Mouse (Mus musculus) embryonic facial prominence, embryonic 15.5 days (tissue): ENCODE measurements around the gene Vav1. TPM values are rescaled to one million over a fixed set of nuclear protein-coding genes. Genes with fewer than 3 reads are reported as not detected.

Experiments
- ATAC-seq: fragments of 200-750 bp; cut with Nextera tagmentation; 2 replicates; pipeline ENCODE4 v1.8.0; 2017; ENCODE audit warnings: low read depth, moderate TSS enrichment; ENCODE audit not compliant: insufficient number of reproducible peaks, low FRiP score, low TSS enrichment
- H3K27ac ChIP-seq: fragments of 300-500 bp; sonication (generic); replicated peaks from 2 replicates; pipeline ENCODE4 v1.5.1; 2015; ENCODE audit warnings: mild to moderate bottlenecking, inconsistent platforms
- H3K27me3 ChIP-seq: fragments of 300-500 bp; sonication (generic); 2 replicates; pipeline ENCODE4 v1.6.1; 2015; ENCODE audit warnings: inconsistent platforms
- H3K36me3 ChIP-seq: fragments of 300-500 bp; sonication (generic); 2 replicates; pipeline ENCODE4 v1.6.1; 2015; ENCODE audit warnings: mild to moderate bottlenecking, inconsistent platforms
- H3K4me1 ChIP-seq: fragments of 300-500 bp; sonication (generic); 2 replicates; pipeline ENCODE4 v1.6.1; 2015; ENCODE audit warnings: inconsistent platforms
- H3K4me2 ChIP-seq: fragments of 300-500 bp; sonication (generic); replicated peaks from 2 replicates; pipeline ENCODE4 v1.6.1; 2015; ENCODE audit warnings: mild to moderate bottlenecking, inconsistent platforms
- H3K4me3 ChIP-seq: fragments of 300-500 bp; sonication (generic); replicated peaks from 2 replicates; pipeline ENCODE4 v1.5.1; 2015; ENCODE audit warnings: mild to moderate bottlenecking, inconsistent platforms
- H3K9ac ChIP-seq: fragments of 300-500 bp; sonication (generic); 2 replicates; pipeline ENCODE4 v1.6.1; 2015; ENCODE audit warnings: inconsistent platforms
- H3K9me3 ChIP-seq: fragments of 300-500 bp; sonication (generic); replicated peaks from 2 replicates; pipeline ENCODE4 v1.6.1; 2016; ENCODE audit warnings: inconsistent platforms
- WGBS: fragments of 180-500 bp; shearing (Covaris S2); methylation state at CpG from one replicate; pipeline ENCODE4 v1.1.7; 2015; 5-methylcytosine and 5-hydroxymethylcytosine counted together
- polyA plus RNA-seq: library from polyadenylated mRNA; unstranded; fragments of >200 nt; fragmentation: Nextera tagmentation; extraction: Ambion mirVana; gene quantifications from 2 replicates; pipeline ENCODE4 v1.2.1, GENCODE M21; 2015

Gene Vav1
- polyA plus RNA-seq, 1 experiment from 2014 or later = 4.4 TPM

DNA sequence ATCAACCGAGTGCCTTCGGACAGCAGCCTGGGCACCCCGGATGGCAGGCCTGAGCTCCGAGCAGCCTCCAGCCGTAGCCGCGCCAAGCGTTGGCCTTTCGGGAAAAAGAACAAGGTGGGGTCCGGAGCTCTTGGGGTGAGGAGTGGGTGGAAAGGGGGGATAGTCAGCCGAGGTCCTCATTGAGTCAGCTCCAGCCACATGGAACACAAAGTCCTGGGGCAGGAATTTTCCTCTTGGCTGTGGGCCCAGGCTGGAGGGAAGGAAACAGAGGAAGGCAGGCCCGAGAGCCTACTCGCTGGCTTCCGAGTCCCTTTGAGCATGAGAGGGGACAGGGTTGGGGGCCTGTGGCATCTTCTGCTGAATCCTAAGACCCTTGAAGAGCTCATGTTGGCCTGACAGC, 23.5 kb upstream of the Vav1 start:
- no peaks in the 10 kb centered on the region for H3K27me3 ChIP-seq
- H3K36me3 ChIP-seq = peaks cover 66% of the 10 kb centered on the region
- no peak overlapping the region for H3K4me3 ChIP-seq
- WGBS = 87% methylated on average over 14 of the region's 14 CpGs
- H3K27ac ChIP-seq = no peak overlapping the region
- no peak for ATAC-seq
- H3K4me2 ChIP-seq = no peak overlapping the region
- H3K4me1 ChIP-seq = peaks cover 5% of the 10 kb centered on the region
- no peaks in the 10 kb centered on the region for H3K9me3 ChIP-seq
- H3K9ac ChIP-seq = no peak overlapping the region

DNA sequence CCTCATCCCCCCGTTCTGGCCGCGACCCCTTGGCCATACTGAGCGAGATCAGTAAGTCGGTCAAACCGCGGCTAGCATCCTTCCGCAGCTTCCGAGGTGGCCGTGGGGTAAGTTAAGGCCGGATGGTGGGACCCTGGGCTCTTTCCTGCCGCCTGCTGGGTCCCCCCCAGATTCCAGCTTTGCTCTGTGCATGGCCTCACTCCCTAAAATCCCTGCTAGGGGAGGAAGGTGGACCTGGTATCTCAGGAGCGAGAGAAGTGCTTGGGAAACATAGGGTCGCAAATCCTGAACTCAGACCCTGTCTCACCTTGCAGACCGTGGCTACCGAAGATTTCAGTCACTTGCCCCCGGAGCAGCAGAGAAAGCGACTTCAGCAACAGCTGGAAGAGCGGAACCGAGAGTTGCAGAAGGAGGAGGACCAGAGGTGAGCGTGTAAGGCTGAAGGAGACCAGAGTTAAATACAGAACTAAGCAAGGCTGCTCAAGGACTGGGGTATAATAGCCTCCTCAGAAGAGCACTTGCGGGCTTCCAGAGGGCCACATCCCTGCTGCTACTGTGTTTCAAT, 21.9 kb upstream of the Vav1 start:
- Histone ChIP-seq H3K36me3 (peaks cover 81% of the 10 kb centered on the region), H3K4me1 (no peaks in the 10 kb centered on the region), H3K27me3 (no peaks in the 10 kb centered on the region), H3K4me3 (no peak overlapping the region), H3K27ac (no peak overlapping the region), H3K4me2 (no peak overlapping the region), H3K9me3 (no peaks in the 10 kb centered on the region), H3K9ac (no peak overlapping the region)
- no peak for ATAC-seq
- 95% methylated on average over 22 of the region's 22 CpGs for WGBS

DNA sequence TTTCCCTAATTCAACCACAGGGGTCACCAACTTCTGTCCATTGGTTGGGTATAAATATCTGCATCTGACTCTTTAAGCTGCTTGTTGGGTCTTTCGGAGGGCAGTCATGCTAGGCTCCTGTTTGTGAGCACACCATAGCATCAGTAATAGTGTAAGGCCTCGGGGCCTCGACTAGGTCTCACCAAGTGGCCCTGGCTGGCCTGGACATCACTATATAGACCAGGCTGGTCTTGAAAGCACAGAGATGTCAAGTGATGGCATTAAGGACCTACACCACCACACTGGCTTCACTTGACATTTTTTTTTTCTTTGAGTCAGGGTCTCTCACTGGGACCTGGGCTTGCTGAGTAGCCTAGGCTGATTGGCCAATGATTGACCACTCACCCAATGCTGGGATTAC, 20.7 kb upstream of the Vav1 start:
- 93% methylated on average over 3 of the region's 3 CpGs for WGBS
- Histone ChIP-seq H3K27me3 (no peaks in the 10 kb centered on the region), H3K4me2 (no peak overlapping the region), H3K4me1 (no peaks in the 10 kb centered on the region), H3K4me3 (no peak overlapping the region), H3K9ac (no peak overlapping the region), H3K27ac (no peak overlapping the region), H3K9me3 (no peaks in the 10 kb centered on the region), H3K36me3 (peaks cover 91% of the 10 kb centered on the region)
- ATAC-seq = no peak

DNA sequence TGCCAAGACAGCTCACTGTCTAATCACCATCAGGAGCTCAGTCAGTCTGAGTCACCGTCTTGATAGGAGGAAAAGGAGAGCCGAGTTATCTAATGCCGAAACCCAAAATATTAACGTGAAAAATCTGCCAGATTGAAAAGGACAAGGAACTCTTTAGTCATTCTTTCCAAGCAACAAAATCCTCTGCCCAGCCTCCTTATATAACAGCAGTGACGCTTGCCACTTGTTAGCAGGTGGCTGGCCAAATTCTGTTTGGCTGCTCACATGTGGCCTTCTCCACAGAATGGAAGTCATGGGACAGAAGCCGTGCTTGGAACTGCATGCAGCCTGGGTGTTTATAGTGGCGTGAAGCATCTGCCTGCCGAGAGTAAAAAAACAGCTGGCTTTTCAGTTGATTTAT, 19.2 kb upstream of the Vav1 start:
- Histone ChIP-seq H3K9me3 (no peaks in the 10 kb centered on the region), H3K4me3 (no peak overlapping the region), H3K36me3 (peaks cover 84% of the 10 kb centered on the region), H3K9ac (no peak overlapping the region), H3K27me3 (no peaks in the 10 kb centered on the region), H3K4me1 (no peaks in the 10 kb centered on the region), H3K4me2 (no peak overlapping the region), H3K27ac (no peak overlapping the region)
- no peak for ATAC-seq
- 88% methylated on average over 8 of the region's 8 CpGs for WGBS

DNA sequence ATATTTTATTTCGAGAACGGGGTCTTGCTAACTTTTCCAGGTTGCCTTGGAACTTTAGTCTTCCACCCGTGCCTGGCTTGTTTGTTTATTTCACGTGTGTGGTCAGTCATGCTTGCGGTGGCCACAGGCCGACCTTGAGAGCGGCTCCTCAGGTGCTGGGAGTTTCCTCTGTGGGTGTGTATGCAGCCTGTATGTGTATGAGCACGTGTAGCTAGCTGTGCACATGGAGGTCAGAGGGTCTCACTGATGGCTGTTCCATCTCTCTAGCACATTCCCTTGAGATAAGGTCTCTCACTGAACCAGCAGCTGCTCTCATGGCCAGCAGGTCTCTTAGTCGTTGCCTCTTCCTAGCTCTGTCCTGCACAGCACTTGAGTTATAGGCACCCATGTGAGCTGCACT, 18.5 kb upstream of the Vav1 start:
- Histone ChIP-seq H3K4me3 (no peak overlapping the region), H3K4me2 (no peak overlapping the region), H3K9ac (no peak overlapping the region), H3K27ac (no peak overlapping the region), H3K36me3 (peaks cover 78% of the 10 kb centered on the region), H3K4me1 (peaks cover 6% of the 10 kb centered on the region), H3K27me3 (no peaks in the 10 kb centered on the region), H3K9me3 (no peaks in the 10 kb centered on the region)
- 89% methylated on average over 9 of the region's 9 CpGs for WGBS
- ATAC-seq = no peak

DNA sequence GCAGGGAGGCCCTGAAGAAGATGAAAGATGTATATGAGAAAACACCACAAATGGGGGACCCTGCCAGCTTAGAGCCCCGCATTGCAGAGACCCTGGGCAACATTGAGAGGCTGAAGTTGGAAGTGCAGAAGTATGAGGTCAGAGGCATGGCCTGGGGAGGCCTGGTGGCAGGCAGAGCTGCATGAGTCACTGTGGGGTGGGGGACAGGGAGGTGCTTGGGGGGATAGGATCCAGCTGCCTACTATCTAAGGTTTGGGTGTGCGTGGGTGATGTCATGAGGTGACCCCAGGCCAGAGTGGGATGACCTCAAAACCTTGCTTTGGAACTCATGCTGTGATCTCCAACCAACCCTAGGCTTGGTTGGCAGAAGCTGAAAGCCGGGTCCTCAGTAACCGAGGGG, 17.6 kb upstream of the Vav1 start:
- Histone ChIP-seq H3K4me1 (peaks cover 11% of the 10 kb centered on the region), H3K27me3 (no peaks in the 10 kb centered on the region), H3K4me3 (no peak overlapping the region), H3K9me3 (no peaks in the 10 kb centered on the region), H3K36me3 (peaks cover 68% of the 10 kb centered on the region), H3K9ac (no peak overlapping the region), H3K4me2 (no peak overlapping the region), H3K27ac (no peak overlapping the region)
- ATAC-seq = no peak
- 94% methylated on average over 4 of the region's 4 CpGs for WGBS

DNA sequence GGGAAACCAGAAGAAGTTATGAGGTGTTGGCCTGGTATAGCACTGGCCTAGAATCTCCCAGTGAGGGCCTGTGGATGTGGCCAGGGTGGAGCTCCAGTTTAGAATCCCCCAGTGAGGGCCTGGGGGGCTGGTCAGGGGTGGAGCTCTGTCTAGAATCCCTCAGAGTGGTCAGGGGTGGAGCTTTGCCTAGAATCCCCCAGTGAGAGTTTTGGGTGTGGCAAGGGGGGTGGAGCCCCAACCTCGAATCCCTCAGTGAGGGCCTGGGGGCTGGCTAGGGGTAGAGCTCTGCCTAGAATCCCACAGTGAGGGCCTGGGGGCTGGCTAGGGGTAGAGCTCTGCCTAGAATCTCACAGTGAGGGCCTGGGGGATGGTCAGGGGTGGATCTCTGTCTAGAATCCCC, 17.1 kb upstream of the Vav1 start:
- peaks cover 11% of the 10 kb centered on the region for H3K4me1 ChIP-seq
- no peak overlapping the region for H3K27ac ChIP-seq
- WGBS = 14% methylated on average over 1 of the region's 1 CpGs
- peaks cover 63% of the 10 kb centered on the region for H3K36me3 ChIP-seq
- H3K4me2 ChIP-seq = no peak overlapping the region
- ATAC-seq = no peak
- H3K9ac ChIP-seq = no peak overlapping the region
- no peaks in the 10 kb centered on the region for H3K9me3 ChIP-seq
- no peak overlapping the region for H3K4me3 ChIP-seq
- H3K27me3 ChIP-seq = no peaks in the 10 kb centered on the region

DNA sequence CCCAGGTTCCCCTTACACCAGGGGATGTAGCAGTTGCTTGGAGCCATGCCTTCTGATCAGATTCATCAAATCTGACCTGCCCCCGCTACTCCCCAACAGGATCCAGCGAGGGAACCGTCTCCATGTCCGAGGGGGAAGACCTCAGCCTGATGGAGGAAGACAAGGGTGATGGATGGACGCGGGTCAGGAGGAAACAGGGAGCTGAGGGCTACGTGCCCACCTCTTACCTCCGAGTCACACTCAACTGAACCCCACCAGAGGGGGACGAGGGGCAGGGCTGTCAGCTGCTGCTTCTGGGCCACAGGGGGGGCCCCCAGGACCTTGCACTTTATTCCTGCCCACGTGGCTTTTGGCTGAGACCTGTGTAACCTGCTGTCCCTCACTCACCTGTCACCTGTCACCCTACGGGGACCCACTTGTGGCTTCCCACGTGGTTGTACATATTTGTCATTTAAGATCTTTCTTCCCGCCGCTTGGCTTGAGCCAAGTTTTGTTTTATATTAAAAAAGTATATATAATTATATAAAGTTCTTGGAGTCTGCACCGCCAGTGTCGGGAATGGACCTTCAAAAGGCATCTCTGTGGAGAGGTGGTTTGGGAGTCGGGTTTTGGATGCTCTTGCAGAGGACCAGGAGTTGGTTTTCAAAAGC, 15.9 kb upstream of the Vav1 start:
- H3K36me3 ChIP-seq = peaks cover 54% of the 10 kb centered on the region

DNA sequence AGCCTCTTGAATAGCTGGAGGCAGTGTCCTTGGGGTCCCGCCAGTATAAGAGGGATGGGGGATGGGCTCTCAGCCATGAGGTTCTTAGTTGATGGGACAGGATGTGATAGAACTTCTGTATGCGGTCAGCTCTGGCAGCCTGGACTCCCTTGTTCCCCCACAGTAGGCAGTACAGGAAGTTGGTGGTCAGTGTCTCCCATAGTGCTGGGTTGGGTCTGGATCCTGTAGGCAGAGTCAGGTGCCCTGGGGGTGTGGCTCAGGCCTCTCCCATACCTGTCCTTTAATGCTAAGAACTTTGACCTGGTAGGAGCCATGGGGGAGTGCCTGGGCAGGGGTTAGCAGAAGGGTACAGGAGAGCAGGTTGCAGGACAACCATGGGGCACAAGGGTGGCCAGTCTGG, 14.7 kb upstream of the Vav1 start:
- 84% methylated on average over 2 of the region's 2 CpGs for WGBS
- no peak for ATAC-seq
- Histone ChIP-seq H3K27me3 (no peaks in the 10 kb centered on the region), H3K4me1 (peaks cover 11% of the 10 kb centered on the region), H3K9me3 (no peaks in the 10 kb centered on the region), H3K4me2 (no peak overlapping the region), H3K27ac (no peak overlapping the region), H3K9ac (no peak overlapping the region), H3K4me3 (no peak overlapping the region), H3K36me3 (peaks cover 46% of the 10 kb centered on the region)

More for the DNA sequence above, 15.9 kb upstream of the Vav1 start:
- H3K4me3 ChIP-seq = no peak overlapping the region
- no peak overlapping the region for H3K4me2 ChIP-seq
- H3K27me3 ChIP-seq = no peaks in the 10 kb centered on the region
- no peak for ATAC-seq
- H3K9ac ChIP-seq = no peak overlapping the region
- WGBS = 90% methylated on average over 17 of the region's 17 CpGs
- H3K9me3 ChIP-seq = no peaks in the 10 kb centered on the region
- H3K27ac ChIP-seq = no peak overlapping the region
- H3K4me1 ChIP-seq = peaks cover 11% of the 10 kb centered on the region

DNA sequence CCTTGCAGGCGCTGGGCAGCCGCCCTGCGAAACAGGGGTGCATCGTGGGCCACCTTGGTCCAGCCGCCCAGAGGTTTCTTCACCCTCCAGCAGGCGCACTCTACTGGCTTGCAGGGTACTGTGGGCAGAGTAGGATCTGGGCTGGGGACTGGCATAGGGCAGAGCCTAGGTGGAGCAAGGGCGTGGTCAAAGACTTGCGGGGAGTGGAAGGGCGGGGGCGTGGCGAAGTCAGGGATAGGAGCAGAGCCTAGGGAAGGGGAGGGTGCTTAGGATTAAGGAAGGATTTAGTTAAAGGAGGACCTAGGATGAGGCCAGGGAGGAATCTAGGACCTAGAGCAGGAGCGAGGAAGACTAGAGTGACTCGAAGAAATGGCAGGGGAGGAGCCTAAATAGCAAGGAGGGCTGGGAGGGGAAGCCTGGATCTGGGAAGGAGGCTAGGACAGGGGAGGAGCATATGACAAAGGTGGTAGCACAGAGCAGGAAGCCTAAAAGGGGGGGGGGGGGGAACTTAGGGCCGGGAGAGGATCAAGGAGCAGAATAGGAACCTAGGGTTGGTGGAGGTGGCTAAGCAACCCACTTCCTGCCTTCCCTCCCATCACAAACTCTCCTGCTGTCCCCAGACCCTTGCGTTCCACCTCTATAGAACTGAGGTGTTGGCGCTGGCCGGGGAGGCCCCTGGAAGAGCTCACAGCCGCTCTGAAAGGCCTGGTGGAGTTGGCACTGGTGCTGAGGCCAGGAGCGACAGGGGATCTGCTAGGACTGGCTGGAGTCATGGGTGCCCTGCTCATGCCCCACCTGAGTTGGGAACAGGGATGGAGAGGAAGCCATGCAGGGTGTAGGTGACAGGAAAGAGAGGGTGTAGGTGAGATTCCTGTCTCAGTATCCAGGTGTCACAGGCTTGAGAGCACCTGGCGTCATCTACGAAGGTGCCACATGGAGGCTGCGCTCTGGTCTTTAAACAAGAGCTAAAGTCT, 13.6 kb upstream of the Vav1 start:
- 29% methylated on average over 21 of the region's 22 CpGs for WGBS
- peak; percentile 83 for ATAC-seq
- Histone ChIP-seq H3K27ac (no peak overlapping the region), H3K9ac (no peak overlapping the region), H3K9me3 (no peaks in the 10 kb centered on the region), H3K27me3 (no peaks in the 10 kb centered on the region), H3K4me1 (peaks cover 11% of the 10 kb centered on the region), H3K4me2 (peak overlapping the region; percentile 40), H3K4me3 (peak overlapping the region; percentile 17), H3K36me3 (peaks cover 35% of the 10 kb centered on the region)

DNA sequence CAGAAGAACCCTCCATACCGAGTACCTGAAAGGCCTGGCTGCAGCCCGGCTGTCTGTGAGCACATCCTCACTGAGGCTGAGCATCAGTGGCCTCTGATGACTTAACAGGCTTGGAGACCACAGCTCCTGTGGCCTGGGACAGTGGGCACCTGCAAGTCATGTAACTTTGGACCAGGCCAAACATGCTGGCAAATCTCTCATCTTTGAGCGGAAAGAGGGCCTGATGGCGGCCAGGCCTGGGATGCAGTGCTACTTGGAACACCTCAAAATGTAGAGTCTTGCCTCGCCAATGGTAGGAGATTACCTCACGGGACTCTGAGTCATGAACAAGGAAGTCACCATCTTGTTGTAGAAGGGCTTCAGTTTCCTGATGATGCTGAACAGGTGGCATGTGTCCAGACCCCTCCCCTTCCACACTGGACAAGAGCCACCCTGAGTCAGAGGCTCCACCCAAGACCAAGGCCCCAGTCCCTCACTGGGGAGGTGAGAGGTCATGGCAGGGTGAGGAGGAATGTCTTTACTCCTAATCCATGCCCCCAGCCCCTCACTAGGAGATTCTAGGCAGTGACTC, 11.3 kb upstream of the Vav1 start:
- H3K27ac ChIP-seq = no peak overlapping the region
- 91% methylated on average over 6 of the region's 6 CpGs for WGBS
- H3K36me3 ChIP-seq = peaks cover 13% of the 10 kb centered on the region; the same call in 1 of the 2 replicates
- H3K4me3 ChIP-seq = no peak overlapping the region
- ATAC-seq = no peak
- no peak overlapping the region for H3K4me2 ChIP-seq
- H3K27me3 ChIP-seq = no peaks in the 10 kb centered on the region
- H3K4me1 ChIP-seq = peaks cover 14% of the 10 kb centered on the region
- no peaks in the 10 kb centered on the region for H3K9me3 ChIP-seq
- H3K9ac ChIP-seq = no peak overlapping the region
